Mouse (Mus musculus) left cerebral cortex, postnatal 25 days (tissue): ENCODE measurements around the gene Adam8. TPM values are rescaled to one million over a fixed set of nuclear protein-coding genes. Genes with fewer than 3 reads are reported as not detected.

Source experiments
- DNase-seq, 2 experiments: peaks; one replicate each; pipeline ENCODE4 v3.0.0; 2022; ENCODE audit warnings: low spot score in 2 of 2, mixed read lengths in 1 of 2
- intact Hi-C: fragments of 180-260 bp; cut with DNase I; formaldehyde crosslinking; loops from one replicate; pipeline ENCODE4 v1.15.1; 2025
- total RNA-seq, 2 experiments: library from RNA; stranded (reverse); gene quantifications; 2 replicates each; pipeline ENCODE4 v1.2.3; 2021

The Adam8 gene
- 1 to 10 TPM; 2.6 to 2.7 TPM for total RNA-seq

DNA sequence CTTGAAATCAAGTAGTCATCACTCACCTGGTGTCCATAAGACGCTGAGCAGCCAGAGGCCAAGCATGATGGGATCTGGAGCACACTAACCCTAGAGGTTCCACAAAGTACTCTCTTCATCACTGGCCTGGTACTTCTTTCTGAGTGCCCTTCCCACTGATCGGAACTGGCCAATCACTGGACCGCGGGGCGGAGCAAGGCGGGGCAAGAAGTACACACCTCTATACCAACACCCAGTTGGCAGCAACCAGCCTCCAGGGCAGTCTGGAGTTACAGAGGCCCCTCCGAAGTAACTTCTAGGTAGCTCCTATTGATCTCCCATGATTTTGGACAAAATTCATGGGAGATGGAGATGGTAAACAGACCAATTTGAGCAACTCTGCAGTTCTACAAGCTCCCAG is at the start of gene Adam8:
Adam8 (minus strand) TSS at position 157 of the 400 bp plus-strand sequence.
- intact Hi-C loops: no loop called here
- DNase-seq: no peak

DNA sequence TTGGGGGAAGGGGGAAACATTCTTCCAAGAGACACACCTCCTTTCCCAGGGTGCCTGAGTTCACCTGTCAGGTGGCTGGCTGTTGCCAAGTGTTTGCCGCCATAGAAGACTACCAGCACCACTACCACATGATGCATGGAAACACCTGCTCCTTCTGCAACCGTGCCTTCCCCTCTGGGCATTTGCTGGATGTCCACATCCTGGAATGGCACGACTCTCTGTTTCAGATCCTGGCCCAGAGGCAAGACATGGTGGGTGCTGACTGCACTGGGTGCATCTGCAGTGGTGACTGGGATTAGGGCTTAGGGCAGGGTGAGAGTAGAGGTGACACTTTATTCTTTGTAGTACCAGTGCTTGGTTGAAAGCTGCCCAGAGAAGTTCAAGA is 44.8 kb upstream of the Adam8 start:
- no peak for DNase-seq
- intact Hi-C loops: no loop called here

DNA sequence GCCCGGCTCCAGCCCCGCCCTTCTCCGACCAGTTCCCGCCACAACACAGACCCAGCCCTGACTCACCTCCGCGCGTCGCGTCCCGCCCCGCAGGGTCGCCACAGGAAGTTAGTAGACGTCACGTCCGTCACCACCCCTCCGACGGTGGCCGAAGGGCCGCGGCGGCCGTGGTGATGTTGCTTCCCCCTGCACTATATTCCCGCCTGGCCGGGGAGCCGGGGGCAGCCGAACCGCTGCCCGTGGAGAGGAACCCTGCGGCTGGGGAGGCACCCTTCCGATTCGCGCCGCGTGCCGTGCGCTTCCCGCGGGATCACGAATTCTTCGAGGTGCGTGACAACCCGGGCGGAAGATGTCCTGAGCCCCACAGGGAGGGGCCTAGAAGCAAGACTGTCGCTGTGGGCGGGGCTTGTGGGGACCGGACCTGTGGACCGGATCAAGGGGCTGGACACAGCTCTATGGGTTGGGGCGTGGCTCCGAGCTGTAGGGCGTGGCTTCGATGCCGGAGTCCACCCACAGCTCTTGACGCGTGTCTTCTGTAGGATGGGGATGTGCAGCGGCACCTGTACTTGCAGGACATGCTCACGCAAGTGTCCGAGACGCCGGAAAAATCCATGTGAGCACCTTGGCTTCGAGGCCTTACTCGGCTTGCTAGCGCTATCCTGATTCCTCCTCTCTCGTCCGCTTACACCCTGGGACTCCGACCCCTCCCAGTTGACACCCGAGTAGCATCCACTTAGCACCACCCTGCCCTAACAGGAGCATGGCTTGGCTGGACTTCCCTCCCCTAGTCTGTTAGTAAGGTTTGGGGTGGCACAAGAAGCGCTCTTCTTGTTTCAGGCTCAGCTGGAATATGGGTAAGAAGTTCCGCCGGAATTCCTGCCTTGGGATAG is 44.2 kb upstream of the Adam8 start, which contains the start of the genes Zfp511 and Tubgcp2:
Zfp511 (plus strand) TSS at position 111 of the 890 bp plus-strand sequence.
Tubgcp2 (minus strand) TSS at position 389 of the 890 bp plus-strand sequence.
- DNase-seq: peak; percentile 94 to 96
- intact Hi-C loops: no loop called here

DNA sequence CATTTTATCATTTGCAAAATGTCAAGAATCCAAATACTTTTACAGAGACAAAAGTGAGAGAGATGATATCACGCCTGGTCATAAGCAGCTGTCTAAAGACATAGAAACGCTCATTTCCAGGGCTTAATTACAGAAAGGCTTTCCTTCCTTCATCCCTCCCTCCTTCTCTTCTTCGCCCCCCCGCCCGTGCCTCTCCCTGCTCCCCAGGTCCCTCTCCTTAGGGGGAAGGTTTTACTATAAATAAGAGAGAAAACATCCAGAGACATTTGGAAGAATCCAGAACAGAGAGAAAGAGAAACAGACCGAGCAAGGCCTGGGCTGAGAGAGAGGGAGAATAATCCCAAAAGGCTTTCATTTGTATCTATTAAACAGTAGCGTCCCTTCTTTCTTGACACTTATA is 43.1 kb upstream of the Adam8 start:
- intact Hi-C loops: no loop called here
- no peak for DNase-seq

DNA sequence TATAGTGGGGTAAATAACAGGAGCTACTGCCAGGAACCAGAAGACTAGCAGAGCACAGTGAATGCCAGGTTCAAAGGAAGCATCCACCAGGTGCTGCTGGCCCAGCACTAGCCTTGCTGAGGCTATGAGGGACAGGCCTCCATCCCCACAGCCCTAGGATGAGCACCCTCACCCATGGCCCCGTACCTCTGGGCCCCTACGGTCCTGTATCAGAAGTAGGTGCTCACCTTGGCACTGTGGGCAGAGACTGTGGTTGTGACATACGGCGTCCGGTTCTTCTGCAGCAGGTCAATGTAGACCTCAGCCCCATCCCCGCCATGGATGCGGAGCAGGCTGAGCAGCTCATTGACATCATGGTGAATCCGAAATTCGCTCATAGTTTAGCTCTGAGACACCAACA is 41.0 kb upstream of the Adam8 start:
- DNase-seq: no peak
- intact Hi-C loops: no loop called here

DNA sequence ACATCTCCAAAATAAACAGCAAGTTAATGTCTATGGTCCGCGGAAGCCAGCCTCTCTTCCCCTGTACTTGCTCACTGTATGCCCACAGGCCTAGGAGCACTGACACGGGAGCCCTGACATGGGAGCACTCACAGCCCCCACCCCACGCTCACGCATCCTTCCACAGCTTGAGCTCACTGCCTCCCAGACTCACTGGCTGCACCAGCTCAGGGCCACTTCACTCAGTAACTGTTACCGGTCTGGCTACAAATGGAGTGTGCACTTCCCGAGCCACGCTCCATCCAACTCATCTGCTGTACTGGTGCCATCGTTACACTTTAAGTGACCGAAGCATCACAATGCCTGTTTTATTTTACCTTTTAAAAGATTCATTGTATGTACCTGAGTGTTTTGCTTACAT is 40.0 kb upstream of the Adam8 start:
- intact Hi-C loops: no loop called here
- DNase-seq: no peak

DNA sequence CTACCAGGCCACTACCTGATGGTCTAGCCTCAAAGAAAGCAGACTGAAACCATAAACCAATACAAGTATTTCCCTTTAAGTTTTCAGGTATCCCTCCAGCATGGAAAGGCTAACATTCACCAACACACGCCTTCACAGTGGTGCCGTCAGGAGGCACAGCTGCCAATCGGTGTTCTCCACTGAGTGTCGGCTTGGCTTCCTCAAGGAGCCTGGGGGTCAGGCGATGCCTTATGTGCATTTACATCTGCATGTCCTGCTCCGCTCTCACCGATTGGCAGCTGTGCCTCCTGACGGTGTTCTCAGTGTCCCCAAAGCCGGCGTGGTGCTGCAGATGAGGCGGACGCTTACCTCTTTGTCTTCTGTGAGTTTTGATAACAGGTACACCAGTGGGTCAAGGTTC is 39.4 kb upstream of the Adam8 start:
- DNase-seq: no peak
- intact Hi-C loops: no loop called here

DNA sequence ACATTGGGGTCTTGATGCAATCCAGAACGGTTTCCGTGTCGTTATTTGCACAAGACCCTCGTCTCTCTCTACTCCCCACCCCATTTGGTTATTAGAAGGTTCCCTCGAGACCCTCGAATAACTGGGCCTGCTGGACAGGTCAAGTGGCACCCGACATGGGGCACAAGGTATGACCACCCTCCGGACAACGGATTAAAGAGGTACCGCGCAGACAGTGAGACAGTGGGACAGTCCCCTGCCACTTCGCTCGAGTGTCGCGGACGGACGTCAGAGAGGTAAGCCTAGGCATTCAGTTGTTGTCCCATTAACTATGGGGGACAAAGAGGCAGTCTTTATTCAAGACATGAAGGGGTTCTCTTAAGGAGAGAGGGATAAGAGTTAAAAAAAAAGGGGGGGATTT is 19.0 kb upstream of the Adam8 start:
- no peak for DNase-seq

DNA sequence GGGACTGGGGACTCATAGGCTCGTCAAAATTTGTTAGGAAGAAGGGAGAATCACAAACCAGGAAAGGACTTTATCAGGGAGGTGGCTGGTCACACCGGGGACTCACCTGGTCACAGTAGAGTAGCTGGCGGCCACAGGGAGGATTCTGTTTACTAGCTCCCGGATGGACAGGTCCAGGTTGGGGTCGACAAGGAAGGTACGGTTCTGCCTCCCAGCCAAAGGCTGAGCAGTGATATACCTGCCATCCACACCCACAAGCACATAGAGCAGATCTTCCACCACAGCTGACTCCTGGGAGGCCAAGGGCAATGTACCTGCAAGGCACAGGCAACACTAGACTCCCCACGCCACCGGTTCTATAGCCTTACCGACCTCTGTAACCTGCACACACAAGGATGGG is 15.4 kb upstream of the Adam8 start:
- no peak for DNase-seq
- intact Hi-C loops: no loop called here

More for the DNA sequence above, 19.0 kb upstream of the Adam8 start:
- intact Hi-C loops: no loop called here

DNA sequence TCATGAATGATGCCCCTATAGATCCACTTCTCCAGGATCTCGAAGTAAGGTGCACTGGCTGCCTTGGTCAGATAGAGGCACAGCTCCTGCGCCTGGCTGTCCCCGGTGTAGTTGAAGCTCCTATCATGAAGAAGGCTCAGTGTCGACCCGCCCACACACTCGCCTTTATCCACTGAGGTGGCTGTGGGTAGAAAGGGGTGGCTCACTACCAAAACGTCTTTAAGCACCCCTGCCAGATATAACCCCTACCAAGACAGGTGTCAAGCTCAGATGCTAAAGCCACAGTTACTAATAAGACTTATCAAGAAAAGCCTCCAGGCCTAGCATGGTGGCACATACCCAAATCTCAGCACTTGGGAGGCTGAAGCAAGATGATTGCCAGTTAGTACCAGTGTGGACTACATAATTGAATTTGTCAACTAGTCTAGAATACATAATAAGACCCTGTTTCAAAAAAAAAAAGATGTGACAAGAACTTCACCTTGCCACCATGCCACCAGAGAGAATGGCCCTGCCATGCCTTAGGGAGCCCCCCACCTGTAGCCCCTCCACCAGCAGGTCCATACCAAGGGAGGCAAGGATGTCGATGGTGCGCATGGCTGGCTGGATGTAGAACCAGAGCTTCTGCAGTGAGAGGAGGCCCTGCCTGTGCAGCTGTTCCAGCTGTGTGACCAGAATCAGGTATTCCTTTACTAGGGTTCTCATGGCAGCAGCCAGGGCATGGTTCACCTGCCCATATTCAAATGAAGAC is 14.7 kb upstream of the Adam8 start:
- DNase-seq: no peak
- intact Hi-C loops: no loop called here

DNA sequence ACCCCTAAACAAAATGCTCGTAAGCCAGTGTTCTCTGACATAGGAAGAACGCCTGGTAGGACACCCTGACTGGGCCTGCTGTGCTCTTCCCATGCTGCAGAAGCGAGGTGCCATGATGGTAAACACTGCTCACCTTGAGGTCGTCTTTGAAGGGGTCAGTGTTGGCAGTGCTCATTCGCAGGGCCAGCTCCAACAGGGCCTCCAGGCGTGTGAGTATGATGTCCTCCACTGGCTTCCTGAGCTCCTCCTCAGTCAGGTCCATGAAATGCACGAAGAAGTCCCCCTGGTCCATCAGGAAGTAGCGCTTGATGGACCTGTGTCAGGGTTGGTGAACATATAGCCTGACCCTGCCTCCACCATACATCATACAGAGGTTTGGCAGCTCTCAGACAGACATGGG is 12.3 kb upstream of the Adam8 start:
- intact Hi-C loops: no loop called here
- DNase-seq: no peak

DNA sequence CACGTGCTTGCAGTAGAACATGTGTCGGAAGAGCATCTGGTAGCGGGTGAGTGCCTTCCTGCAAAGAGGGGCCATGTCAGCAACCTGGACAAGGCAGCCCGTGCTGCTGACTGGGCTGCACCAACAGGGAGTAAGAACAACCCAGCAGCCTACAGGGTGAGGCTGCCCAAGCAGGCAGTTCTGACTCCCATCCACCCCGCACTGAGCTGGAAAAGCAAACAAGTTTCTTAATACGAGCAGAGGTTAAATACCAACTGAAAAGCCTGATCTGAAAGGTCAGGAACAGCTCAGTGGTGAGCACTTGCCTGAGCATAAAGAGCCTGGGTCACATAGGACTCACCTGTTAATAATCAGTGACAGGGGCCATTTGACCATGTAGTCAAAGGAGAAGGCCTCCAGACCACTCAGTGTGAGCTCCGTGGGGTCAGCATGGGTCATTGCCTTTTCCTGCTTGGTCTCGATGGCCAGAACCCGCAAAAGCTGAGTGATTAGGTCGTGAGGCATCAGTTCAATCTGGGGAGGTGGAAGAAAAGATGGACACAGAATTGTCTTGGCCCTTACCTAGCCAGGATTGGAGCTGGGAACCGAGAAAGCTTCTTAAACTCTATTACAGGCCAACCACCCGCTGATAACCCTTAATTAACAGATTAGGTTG is 8.9 kb upstream of the Adam8 start:
- no peak for DNase-seq
- intact Hi-C loops: no loop called here

DNA sequence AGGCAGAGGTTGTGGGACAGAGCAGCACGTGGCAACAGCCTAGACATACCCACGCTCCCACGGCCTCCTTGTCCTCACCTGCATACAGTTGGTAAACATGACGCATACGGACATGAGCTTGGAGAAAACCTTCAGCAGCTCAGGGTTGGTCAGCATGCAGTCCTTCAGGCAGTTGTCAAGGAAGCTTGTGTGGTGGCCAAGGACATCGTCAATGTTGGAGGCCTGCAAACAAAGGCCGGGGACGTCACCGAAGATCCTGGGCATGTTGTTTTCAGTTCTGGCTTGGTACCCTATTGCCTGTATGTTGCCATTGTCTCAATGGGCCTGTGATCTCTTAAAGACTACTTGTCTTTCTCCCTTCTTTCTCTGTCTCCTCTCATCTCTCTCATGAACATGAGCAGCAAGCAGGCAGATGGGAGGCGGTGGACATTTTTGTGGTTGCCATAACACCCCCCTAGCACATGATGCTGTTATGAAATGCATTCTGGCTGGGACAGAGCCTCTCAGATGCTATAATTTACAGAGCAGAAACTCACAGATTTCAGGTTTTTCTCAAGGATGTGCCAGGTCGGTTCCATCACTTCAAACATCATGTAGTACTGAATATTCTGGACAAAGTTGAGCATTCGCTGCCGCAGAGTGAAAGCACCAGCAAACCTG is 6.5 kb upstream of the Adam8 start:
- intact Hi-C loops: no loop called here
- peak in 1 of 2 experiments; percentile 83 for DNase-seq

DNA sequence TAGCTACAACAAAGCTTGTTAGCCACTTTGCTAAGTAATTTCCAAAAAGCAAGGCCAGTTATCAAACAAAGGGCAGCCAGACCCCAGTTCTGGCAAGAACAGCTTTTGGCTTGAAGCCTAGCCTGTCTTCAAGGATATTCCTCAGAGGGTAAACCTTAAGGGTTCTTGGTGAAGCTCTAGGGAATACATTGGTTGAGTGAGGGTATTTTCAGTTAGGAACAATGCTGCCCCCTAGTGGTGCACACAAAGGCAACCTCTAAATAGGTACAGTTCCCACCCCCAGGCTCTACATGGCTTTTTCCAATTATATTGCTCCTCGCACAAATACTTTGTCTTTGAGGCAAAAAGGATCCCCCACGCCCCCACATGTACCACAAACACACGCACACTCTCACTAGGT is 2.3 kb upstream of the Adam8 start:
- peak; percentile 75 to 83 for DNase-seq
- intact Hi-C loops: loop anchor here (2.0 kb wide), 2 partner anchors 26 to 90 kb away; no protein-coding TSS in a partner anchor

DNA sequence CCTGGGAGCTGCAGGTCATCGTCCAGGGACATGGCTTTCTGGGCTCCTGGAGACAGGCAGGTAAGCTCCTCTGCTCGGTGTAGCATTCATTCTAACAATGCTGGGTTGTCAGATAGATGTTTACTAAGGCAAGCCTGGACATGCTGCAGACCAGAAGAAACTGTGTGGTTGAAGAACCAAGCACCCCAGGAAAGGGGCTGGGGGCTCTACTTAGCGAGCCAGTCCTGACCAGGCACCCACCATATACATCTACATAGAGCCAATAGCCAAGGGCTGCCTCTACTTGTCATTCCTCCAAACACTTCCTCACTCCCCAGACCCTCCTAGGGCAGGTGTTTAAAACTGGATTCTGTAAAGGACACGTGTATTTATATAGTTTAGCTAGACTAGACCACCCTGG is 1.8 kb upstream of the Adam8 start:
- intact Hi-C loops: loop anchor here (2.0 kb wide), 2 partner anchors 25 to 89 kb away; no protein-coding TSS in a partner anchor
- DNase-seq: no peak

DNA sequence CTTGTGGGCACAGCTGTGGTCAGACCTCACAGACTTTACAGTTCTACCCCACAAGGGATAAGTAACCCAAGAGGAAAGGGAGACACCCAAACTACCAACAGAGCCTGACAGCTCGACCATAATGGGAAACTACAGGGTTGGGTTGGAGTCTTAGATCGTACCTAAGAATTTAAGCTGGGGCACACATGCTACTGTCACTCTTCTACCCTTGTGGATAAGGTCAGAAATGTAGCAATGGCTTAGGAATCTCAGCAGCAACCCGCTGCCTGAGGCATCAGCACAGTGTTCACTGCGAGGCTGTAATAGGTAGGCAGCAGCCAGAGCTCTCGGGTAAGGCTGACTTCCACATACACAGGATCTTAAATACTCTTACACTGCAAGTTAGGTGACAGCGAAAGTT is 1.2 kb upstream of the Adam8 start:
- intact Hi-C loops: no loop called here

DNA sequence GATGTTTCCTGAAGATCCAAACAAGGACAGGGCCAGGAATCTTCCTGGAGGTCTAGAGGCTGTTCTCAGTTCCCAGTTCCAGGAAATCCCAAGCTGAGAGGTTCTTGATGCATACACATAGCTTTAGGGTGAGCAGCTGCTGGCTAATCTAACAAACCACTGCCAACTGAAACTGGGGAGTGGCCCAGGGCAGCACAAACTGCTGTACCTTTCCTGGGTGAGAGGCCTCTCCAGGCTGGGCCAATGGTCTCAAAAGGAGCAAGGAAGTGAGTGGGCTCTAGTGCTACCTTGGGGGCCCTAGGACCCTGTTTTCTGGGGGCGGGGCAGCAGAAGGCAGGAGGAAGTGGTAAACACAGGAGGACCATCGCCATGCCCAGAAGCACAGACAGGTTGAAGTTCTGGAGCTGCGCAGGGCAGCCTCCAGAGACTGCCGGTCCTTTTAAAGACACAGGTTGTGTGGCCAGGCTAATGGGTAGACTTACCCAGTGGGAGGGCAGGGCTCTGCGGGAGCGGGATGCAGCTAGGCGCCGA is 1.4 kb downstream of the Adam8 start:
- no peak for DNase-seq
- intact Hi-C loops: no loop called here

More for the DNA sequence above, 1.2 kb upstream of the Adam8 start:
- no peak for DNase-seq

DNA sequence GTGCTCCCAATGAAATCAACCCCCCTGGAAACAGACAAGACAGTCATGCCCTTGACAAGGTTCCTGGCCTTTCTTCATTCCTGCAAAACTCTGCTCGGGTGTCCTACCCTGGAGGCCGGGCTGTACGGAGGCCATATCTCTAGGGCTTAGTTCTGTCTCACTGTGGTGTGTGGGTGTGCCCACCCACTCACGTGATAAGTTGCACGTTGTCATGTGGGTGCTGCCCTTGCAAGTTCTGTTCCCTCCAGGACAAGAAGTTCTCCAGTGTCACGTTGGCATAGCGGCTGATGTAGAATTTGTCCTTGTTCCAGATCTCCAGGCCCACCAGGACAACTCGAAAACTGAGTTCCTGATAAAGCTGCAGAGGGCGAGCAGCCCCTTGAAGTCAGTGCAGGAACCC is 4.1 kb downstream of the Adam8 start:
- intact Hi-C loops: no loop called here
- no peak for DNase-seq

DNA sequence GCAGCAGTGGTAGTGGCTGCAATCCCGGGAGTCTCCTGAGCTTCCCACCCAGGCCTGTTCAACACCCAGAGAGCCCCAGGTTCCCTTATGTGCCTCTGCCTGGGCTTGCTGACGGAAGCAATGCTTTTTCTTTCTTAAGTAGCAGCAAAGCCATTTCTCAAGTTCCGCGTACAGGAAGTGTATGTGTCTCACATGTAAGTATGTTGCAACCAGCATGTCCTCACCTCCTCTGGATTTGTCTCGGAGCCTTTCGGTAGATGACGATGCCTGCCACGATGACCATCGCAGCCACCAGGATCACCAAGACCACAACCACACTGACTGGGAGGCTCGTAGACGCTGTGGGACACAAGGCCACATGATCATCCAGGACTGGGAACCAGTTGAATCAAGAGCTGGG is 7.9 kb downstream of the Adam8 start:
- intact Hi-C loops: no loop called here
- no peak for DNase-seq
